Mouse (Mus musculus): ENCODE measurements at regions not wholly inside any gene's neighbourhood (a gene's known extent, or its start where the extent isn't known, plus 50 kb on each side); places are given as distances from the start of the nearest gene placed in this dataset.

DNA sequence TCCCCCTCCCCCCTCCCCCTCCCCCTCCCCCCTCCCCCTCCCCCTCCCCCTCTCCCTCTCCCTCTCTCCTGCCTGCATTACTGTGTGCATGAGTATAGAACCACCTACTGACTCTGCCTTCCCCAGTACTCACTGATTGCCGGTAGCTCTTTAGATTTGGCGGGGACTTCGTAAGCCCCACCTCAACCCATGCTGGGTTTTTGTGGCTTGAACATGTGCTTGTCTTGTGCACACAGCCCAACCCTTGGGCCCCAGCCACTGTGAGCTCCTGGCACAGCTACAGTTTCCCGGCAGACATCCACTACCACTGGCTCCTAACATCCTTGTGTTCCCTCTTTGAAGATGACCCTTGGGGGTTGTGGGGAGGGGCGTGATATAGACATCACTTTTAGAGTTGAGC is 87.4 kb upstream of the Cdh4 start:
- DNase-seq (ENCODE audit: low spot score): no peak

GRCm38 (mm10) chr2:179370882-179371546 is 71.2 kb upstream of the Cdh4 start:
- DNase-seq (ENCODE audit: low spot score): no peak

GRCm38 (mm10) chr2:179371553-179371952 is 70.7 kb upstream of the Cdh4 start:
- no peak for DNase-seq (ENCODE audit: low spot score)

DNA sequence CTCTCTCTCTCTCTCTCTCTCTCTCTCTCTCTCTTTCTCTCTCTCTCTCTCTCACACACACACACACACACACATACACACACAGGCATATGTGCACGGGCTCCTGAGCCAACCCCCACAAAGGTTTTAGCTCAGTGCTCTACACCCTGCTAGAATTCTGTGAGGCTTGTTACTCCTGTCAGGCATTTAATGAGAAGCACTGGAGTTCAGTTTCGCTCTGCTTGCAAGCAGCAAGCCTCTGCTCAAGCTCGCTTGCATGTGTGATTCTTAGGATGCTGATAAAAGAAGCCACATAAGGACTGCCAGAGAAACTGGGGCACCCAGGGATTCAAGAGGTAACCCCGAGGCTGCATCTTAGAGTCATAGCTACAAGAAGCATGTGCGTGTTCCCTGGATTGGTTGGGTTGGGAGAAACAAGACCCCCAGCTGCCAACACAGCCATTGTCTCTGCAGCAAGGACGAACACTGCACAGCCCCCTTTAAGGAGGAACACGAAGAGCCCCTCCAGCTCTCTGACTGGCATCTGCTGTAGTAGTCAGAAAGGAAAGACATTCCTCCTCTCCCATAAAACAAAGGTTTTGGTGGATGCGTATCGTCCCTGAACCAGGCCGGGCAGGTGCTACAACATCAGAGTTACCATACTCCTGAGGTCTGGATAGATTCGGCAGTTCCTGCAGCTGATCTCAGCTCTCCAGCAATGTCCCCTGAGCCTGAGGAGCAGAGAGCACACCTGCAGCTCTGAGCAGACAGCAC is 62.4 kb upstream of the Cdh4 start:
- DNase-seq (ENCODE audit: low spot score): no peak

- DNase-seq (ENCODE audit: low spot score): no peak
These were observed 61.9 kb upstream of the Cdh4 start for GRCm38 (mm10) chr2:179380444-179380705.

GRCm38 (mm10) chr2:179381916-179382315 is 60.3 kb upstream of the Cdh4 start:
- DNase-seq (ENCODE audit: low spot score): no peak

DNA sequence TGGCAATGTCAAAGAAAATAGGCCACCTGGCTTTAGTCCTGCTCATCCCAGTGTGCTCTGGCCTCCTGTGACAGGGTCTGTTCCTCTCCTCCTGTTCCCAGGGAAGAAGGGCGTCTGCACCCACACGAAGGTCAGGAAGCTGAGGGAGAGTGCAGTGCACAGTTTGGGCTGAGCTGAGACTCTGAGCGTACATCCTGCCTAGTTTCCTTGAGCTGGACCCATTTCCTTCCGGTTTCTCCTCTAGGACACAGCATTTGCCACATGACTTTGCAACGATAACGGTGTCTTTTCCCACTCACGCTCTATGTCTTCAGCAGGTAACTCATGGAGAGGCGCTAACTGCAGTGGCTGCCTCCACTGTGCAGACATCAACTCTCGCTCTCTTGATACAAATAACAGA is 59.6 kb upstream of the Cdh4 start:
- no peak for DNase-seq (ENCODE audit: low spot score)

DNA sequence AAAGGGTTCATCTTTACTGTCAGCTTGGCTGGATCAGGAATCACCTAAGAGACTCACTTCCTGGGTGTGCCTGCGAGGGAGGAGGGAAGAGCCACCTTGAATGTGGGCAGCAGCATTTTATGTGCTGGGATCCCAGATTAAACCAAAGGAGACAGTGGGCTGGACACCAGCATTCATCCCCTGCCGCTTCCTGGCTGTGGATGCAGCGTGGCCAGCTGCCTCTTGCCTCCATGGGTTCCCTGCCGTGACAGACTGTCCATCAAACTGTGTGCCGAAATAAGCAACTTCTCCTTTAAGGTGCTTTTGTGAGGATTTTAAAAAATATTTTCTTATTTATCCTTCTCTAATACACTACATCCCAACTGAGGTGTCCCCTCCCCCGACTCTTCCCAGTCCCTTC is 55.4 kb upstream of the Cdh4 start:
- DNase-seq (ENCODE audit: low spot score): no peak

GRCm38 (mm10) chr2:179390486-179390885 is 51.7 kb upstream of the Cdh4 start:
- no peak for DNase-seq (ENCODE audit: low spot score)

- no peak for DNase-seq (ENCODE audit: low spot score)
These were observed 51.2 kb upstream of the Cdh4 start for GRCm38 (mm10) chr2:179390924-179391461.
